Mouse (Mus musculus): ENCODE measurements around the gene Ube2cbp.

The Ube2cbp gene

GRCm38 (mm10) chr9:86464151-86465105 is at the start of gene Ube2cbp:
Ube2cbp (minus strand) TSS chr9:86464950.
- POLR2A ChIA-PET: interaction anchor here in 2 of 4 experiments (0.7 to 3.7 kb wide), 13 partner anchors 9 to 716 kb away, joined by 3 to 21 read pairs (median 4); partner anchors contain the start of genes Pgm3 (in 2 of the 2), Ibtk (in 1 of the 2) and Rwdd2a (in 1 of the 2)
- CTCF ChIA-PET: interaction anchor here (0.5 to 1.8 kb wide), 15 partner anchors 10 to 680 kb away, joined by 3 to 10 read pairs (median 3); partner anchors contain the start of genes Pgm3 (in 2 of the 4), Rwdd2a (in 2 of the 4) and Mrap2 (in 1 of the 4)

- CTCF ChIA-PET: no interaction called here
- POLR2A ChIA-PET: interaction anchor here in 1 of 4 experiments (0.8 kb wide), 1 partner anchor 28 kb away, joined by 3 read pairs; no protein-coding TSS in a partner anchor
Measured at GRCm38 (mm10) chr9:86514390-86514789, 49.6 kb upstream of the Ube2cbp start.

- ChIA-PET POLR2A (interaction anchor here in 1 of 4 experiments (0.8 kb wide), 1 partner anchor 29 kb away, joined by 3 read pairs; no protein-coding TSS in a partner anchor), CTCF (no interaction called here)
Measured at GRCm38 (mm10) chr9:86513733-86514132, 49.0 kb upstream of the Ube2cbp start.

GRCm38 (mm10) chr9:86507437-86507836 is 42.7 kb upstream of the Ube2cbp start:
- POLR2A ChIA-PET: no interaction called here
- CTCF ChIA-PET: no interaction called here

GRCm38 (mm10) chr9:86499083-86499482 is 34.3 kb upstream of the Ube2cbp start:
- POLR2A ChIA-PET: no interaction called here
- CTCF ChIA-PET: interaction anchor here in 1 of 4 experiments (0.6 kb wide), 1 partner anchor 68 kb away, joined by 3 read pairs; no protein-coding TSS in a partner anchor

GRCm38 (mm10) chr9:86496261-86496660 is 31.5 kb upstream of the Ube2cbp start:
- CTCF ChIA-PET: interaction anchor here in 2 of 4 experiments (0.5 to 0.8 kb wide), 2 partner anchors 19 to 29 kb away, joined by 3 read pairs; partner anchors contain the start of gene Dop1a (in 1 of the 2)
- POLR2A ChIA-PET: no interaction called here

- ChIA-PET CTCF (no interaction called here), POLR2A (interaction anchor here in 2 of 4 experiments (0.6 to 0.9 kb wide), 2 partner anchors 32 to 79 kb away, joined by 3 read pairs; no protein-coding TSS in a partner anchor)
Measured at GRCm38 (mm10) chr9:86491740-86492139, 27.0 kb upstream of the Ube2cbp start.

- ChIA-PET CTCF (no interaction called here), POLR2A (no interaction called here)
Measured at GRCm38 (mm10) chr9:86482236-86482635, 17.5 kb upstream of the Ube2cbp start.

GRCm38 (mm10) chr9:86478414-86479093 is 13.8 kb upstream of the Ube2cbp start:
- ChIA-PET CTCF (interaction anchor here in 1 of 4 experiments (1.0 kb wide), 1 partner anchor 14 kb away, joined by 3 read pairs; the partner anchor contains the start of gene Ube2cbp), POLR2A (no interaction called here)

- ChIA-PET CTCF (no interaction called here), POLR2A (interaction anchor here in 2 of 4 experiments (0.9 to 1.6 kb wide), 3 partner anchors 9 to 12 kb away, joined by 3 to 5 read pairs (median 4); partner anchors contain the start of gene Dop1a (in 1 of the 2))
Measured at GRCm38 (mm10) chr9:86476763-86477162, 12.0 kb upstream of the Ube2cbp start.

- POLR2A ChIA-PET: interaction anchor here in 3 of 4 experiments (0.6 to 1.6 kb wide), 4 partner anchors 8 to 672 kb away, joined by 3 to 5 read pairs (median 4); partner anchors contain the start of gene Dop1a (in 1 of the 3)
- CTCF ChIA-PET: no interaction called here
Measured at GRCm38 (mm10) chr9:86475956-86476355, 11.2 kb upstream of the Ube2cbp start.

- POLR2A ChIA-PET: interaction anchor here in 3 of 4 experiments (0.6 to 2.0 kb wide), 10 partner anchors 9 to 718 kb away, joined by 3 to 8 read pairs (median 4); partner anchors contain the start of genes Pgm3 (in 3 of the 3), Rwdd2a (in 3 of the 3) and Ibtk (in 2 of the 3)
- CTCF ChIA-PET: interaction anchor here in 3 of 4 experiments (0.6 to 1.3 kb wide), 11 partner anchors 13 to 788 kb away, joined by 3 to 4 read pairs (median 3); partner anchors contain the start of genes Cep162 (in 1 of the 3), Pgm3 (in 1 of the 3) and Rwdd2a (in 1 of the 3)
Measured at GRCm38 (mm10) chr9:86466990-86467870, 2.5 kb upstream of the Ube2cbp start, which contains the start of gene Dop1a. Dop1a (plus strand) TSS chr9:86467154.

- ChIA-PET POLR2A (interaction anchor here in 2 of 4 experiments (1.0 to 4.9 kb wide), 4 partner anchors 10 to 705 kb away, joined by 3 to 21 read pairs (median 4); partner anchors contain the start of genes Ibtk (in 1 of the 2), Pgm3 (in 1 of the 2), Rwdd2a (in 1 of the 2) and Ube2cbp (in 1 of the 2)), CTCF (interaction anchor here in 3 of 4 experiments (0.7 to 1.4 kb wide), 4 partner anchors 11 to 14 kb away, joined by 3 to 5 read pairs (median 4); partner anchors contain the start of genes Dop1a (in 2 of the 3) and Ube2cbp (in 1 of the 3))
Measured at GRCm38 (mm10) chr9:86453626-86454025, 11.1 kb downstream of the Ube2cbp start.

- CTCF ChIA-PET: interaction anchor here in 3 of 4 experiments (0.7 to 1.8 kb wide), 11 partner anchors 12 to 781 kb away, joined by 3 to 7 read pairs (median 3); partner anchors contain the start of genes Dop1a (in 2 of the 3), Pgm3 (in 1 of the 3), Rwdd2a (in 1 of the 3) and Tpbg (in 1 of the 3)
- POLR2A ChIA-PET: interaction anchor here in 2 of 4 experiments (0.8 to 1.5 kb wide), 3 partner anchors 12 to 22 kb away, joined by 3 read pairs; partner anchors contain the start of gene Dop1a (in 1 of the 2)
Measured at GRCm38 (mm10) chr9:86451617-86452016, 13.1 kb downstream of the Ube2cbp start.

GRCm38 (mm10) chr9:86451094-86451493 is 13.7 kb downstream of the Ube2cbp start:
- ChIA-PET CTCF (interaction anchor here in 3 of 4 experiments (0.6 to 1.8 kb wide), 10 partner anchors 12 to 781 kb away, joined by 3 to 7 read pairs (median 4); partner anchors contain the start of genes Dop1a (in 1 of the 3), Pgm3 (in 1 of the 3) and Rwdd2a (in 1 of the 3)), POLR2A (interaction anchor here in 2 of 4 experiments (0.6 to 1.5 kb wide), 5 partner anchors 13 to 553 kb away, joined by 3 read pairs; partner anchors contain the start of gene Dop1a (in 1 of the 2))

- CTCF ChIA-PET: interaction anchor here in 1 of 4 experiments (0.6 kb wide), 1 partner anchor 518 kb away, joined by 3 read pairs; no protein-coding TSS in a partner anchor
- POLR2A ChIA-PET: interaction anchor here in 1 of 4 experiments (0.5 kb wide), 1 partner anchor 701 kb away, joined by 4 read pairs; no protein-coding TSS in a partner anchor
Measured at GRCm38 (mm10) chr9:86449581-86449980, 15.2 kb downstream of the Ube2cbp start.
